Mouse (Mus musculus) CD8-positive naive resting alpha-beta T cell, adult 2 months (primary cell): ENCODE results near the gene Stambpl1.

Source experiments
- DNase-seq, 2 experiments: peaks; one replicate each; pipeline ENCODE4 v3.0.0; 2022; ENCODE audit warnings: low read depth in 2 of 2, low spot score in 2 of 2

The Stambpl1 gene

GRCm38 (mm10) chr19:34273073-34273472, 81.0 kb downstream of the Stambpl1 start:
- DNase-seq: no peak

- no peak for DNase-seq
These were observed 86.0 kb downstream of the Stambpl1 start for GRCm38 (mm10) chr19:34278078-34278477.

GRCm38 (mm10) chr19:34283614-34284013, 91.6 kb downstream of the Stambpl1 start:
- no peak for DNase-seq

GRCm38 (mm10) chr19:34284383-34284782, 92.4 kb downstream of the Stambpl1 start:
- no peak for DNase-seq

- no peak for DNase-seq
These were observed 92.8 kb downstream of the Stambpl1 start for GRCm38 (mm10) chr19:34284826-34285225.

GRCm38 (mm10) chr19:34287221-34287620, 95.2 kb downstream of the Stambpl1 start:
- DNase-seq: no peak

- DNase-seq: no peak
These were observed 95.8 kb downstream of the Stambpl1 start for GRCm38 (mm10) chr19:34287656-34288415.

- DNase-seq: no peak
These were observed 96.7 kb downstream of the Stambpl1 start for GRCm38 (mm10) chr19:34288696-34289095.
